Mouse (Mus musculus) liver, embryonic 14.5 days (tissue): ENCODE measurements at regions not wholly inside any gene's neighbourhood (a gene's known extent, or its start where the extent isn't known, plus 50 kb on each side); places are given as distances from the start of the nearest gene placed in this dataset.

Source experiments
- CTCF ChIP-seq: IDR thresholded peaks from 2 replicates; pipeline ENCODE4 v1.5.1; 2016; ENCODE audit warnings: antibody characterized with exemption, low read depth, control low read depth
- EP300 ChIP-seq: IDR thresholded peaks from 2 replicates; pipeline ENCODE4 v1.6.1; 2016; ENCODE audit warnings: antibody characterized with exemption, low read depth

GRCm38 (mm10) chr10:52545566-52545965, 128.2 kb downstream of the Nus1 start:
- TF ChIP-seq CTCF (no peak), EP300 (no peak)
